Mouse (Mus musculus): ENCODE measurements at regions not wholly inside any gene's neighbourhood (a gene's known extent, or its start where the extent isn't known, plus 50 kb on each side); places are given as distances from the start of the nearest gene placed in this dataset.

- Histone ChIP-seq H3K4me3 (ENCODE audit: low read depth, low read length) (no peak overlapping the region), H3K27ac (ENCODE audit: low read depth, low read length) (no peak overlapping the region), H3K9me3 (ENCODE audit: low read length) (no peaks in the 10 kb centered on the region), H3K4me2 (ENCODE audit: low read depth) (no peak overlapping the region), H3K27me3 (ENCODE audit: insufficient read depth, low read length) (no peaks in the 10 kb centered on the region), H3K9ac (no peak overlapping the region), H3K36me3 (ENCODE audit: insufficient read depth) (no peaks in the 10 kb centered on the region), H3K4me1 (ENCODE audit: insufficient read depth) (no peaks in the 10 kb centered on the region)
- 72% methylated on average over 7 of the region's 7 CpGs for WGBS
- DNase-seq (no peak), ATAC-seq (no peak)
- no peak for TF ChIP-seq CTCF (IDR thresholded peaks at IDR 0.05; ENCODE audit: low read depth)
These were observed 414.1 kb upstream of the Zmiz1 start for GRCm38 (mm10) chr14:25044867-25045266.

GRCm38 (mm10) chr14:25050674-25051251 lies 408.2 kb upstream of the Zmiz1 start:
- WGBS: 56% methylated on average over 12 of the region's 12 CpGs
- Histone ChIP-seq H3K9me3 (ENCODE audit: low read length) (no peaks in the 10 kb centered on the region), H3K27ac (ENCODE audit: low read depth, low read length) (peak overlapping the region; percentile 75), H3K4me3 (ENCODE audit: low read depth, low read length) (no peak overlapping the region), H3K36me3 (ENCODE audit: insufficient read depth) (no peaks in the 10 kb centered on the region), H3K27me3 (ENCODE audit: insufficient read depth, low read length) (no peaks in the 10 kb centered on the region), H3K4me1 (ENCODE audit: insufficient read depth) (peaks cover 4% of the 10 kb centered on the region; the same call in 1 of the 2 replicates), H3K9ac (no peak overlapping the region), H3K4me2 (ENCODE audit: low read depth) (no peak overlapping the region)
- ATAC-seq: peak; percentile 74
- peak; percentile 48 for DNase-seq
- TF ChIP-seq CTCF (IDR thresholded peaks at IDR 0.05; ENCODE audit: low read depth): no peak

- ATAC-seq (no peak), DNase-seq (no peak)
- peaks cover 4% of the 10 kb centered on the region; the same call in 1 of the 2 replicates for H3K4me1 ChIP-seq (ENCODE audit: insufficient read depth)
These were observed 406.8 kb upstream of the Zmiz1 start for GRCm38 (mm10) chr14:25052175-25052574.

GRCm38 (mm10) chr14:25059351-25059750 lies 399.6 kb upstream of the Zmiz1 start:
- no peaks in the 10 kb centered on the region for H3K27me3 ChIP-seq (ENCODE audit: insufficient read depth, low read length)

More at GRCm38 (mm10) chr14:25052175-25052574, 406.8 kb upstream of the Zmiz1 start:
- no peak overlapping the region for H3K9ac ChIP-seq
- no peak overlapping the region for H3K4me2 ChIP-seq (ENCODE audit: low read depth)
- H3K9me3 ChIP-seq (ENCODE audit: low read length): no peaks in the 10 kb centered on the region
- no peak for TF ChIP-seq CTCF (IDR thresholded peaks at IDR 0.05; ENCODE audit: low read depth)
- no peak overlapping the region for H3K4me3 ChIP-seq (ENCODE audit: low read depth, low read length)
- no peak overlapping the region for H3K27ac ChIP-seq (ENCODE audit: low read depth, low read length)
- no peaks in the 10 kb centered on the region for H3K36me3 ChIP-seq (ENCODE audit: insufficient read depth)
- 76% methylated on average over 9 of the region's 9 CpGs for WGBS
- H3K27me3 ChIP-seq (ENCODE audit: insufficient read depth, low read length): no peaks in the 10 kb centered on the region

GRCm38 (mm10) chr14:25060285-25060684 lies 398.7 kb upstream of the Zmiz1 start:
- H3K4me2 ChIP-seq (ENCODE audit: low read depth): no peak overlapping the region
- H3K4me1 ChIP-seq (ENCODE audit: insufficient read depth): 0 out of 2 replicates have a peak, but pooled peaks cover 3% of the 10 kb centered on the region
- H3K9ac ChIP-seq: no peak overlapping the region
- H3K4me3 ChIP-seq (ENCODE audit: low read depth, low read length): no peak overlapping the region
- no peaks in the 10 kb centered on the region for H3K27me3 ChIP-seq (ENCODE audit: insufficient read depth, low read length)
- no peak for ATAC-seq
- no peak overlapping the region for H3K27ac ChIP-seq (ENCODE audit: low read depth, low read length)
- H3K9me3 ChIP-seq (ENCODE audit: low read length): no peaks in the 10 kb centered on the region
- 73% methylated on average over 7 of the region's 7 CpGs for whole genome bisulfite sequencing
- no peak for DNase-seq
- no peak for TF ChIP-seq CTCF (IDR thresholded peaks at IDR 0.05; ENCODE audit: low read depth)
- H3K36me3 ChIP-seq (ENCODE audit: insufficient read depth): no peaks in the 10 kb centered on the region

More at GRCm38 (mm10) chr14:25059351-25059750, 399.6 kb upstream of the Zmiz1 start:
- no peak for TF ChIP-seq CTCF (IDR thresholded peaks at IDR 0.05; ENCODE audit: low read depth)
- Histone ChIP-seq H3K4me1 (ENCODE audit: insufficient read depth) (no peaks in the 10 kb centered on the region), H3K4me3 (ENCODE audit: low read depth, low read length) (no peak overlapping the region), H3K9me3 (ENCODE audit: low read length) (no peaks in the 10 kb centered on the region), H3K36me3 (ENCODE audit: insufficient read depth) (no peaks in the 10 kb centered on the region), H3K27ac (ENCODE audit: low read depth, low read length) (no peak overlapping the region), H3K4me2 (ENCODE audit: low read depth) (no peak overlapping the region), H3K9ac (no peak overlapping the region)
- 82% methylated on average over 7 of the region's 7 CpGs for WGBS
- DNase-seq (no peak), ATAC-seq (no peak)

- Histone ChIP-seq H3K9ac (no peak overlapping the region), H3K4me1 (ENCODE audit: insufficient read depth) (0 out of 2 replicates have a peak, but pooled peaks cover 3% of the 10 kb centered on the region), H3K27me3 (ENCODE audit: insufficient read depth, low read length) (no peaks in the 10 kb centered on the region), H3K4me3 (ENCODE audit: low read depth, low read length) (no peak overlapping the region), H3K36me3 (ENCODE audit: insufficient read depth) (no peaks in the 10 kb centered on the region), H3K9me3 (ENCODE audit: low read length) (no peaks in the 10 kb centered on the region), H3K27ac (ENCODE audit: low read depth, low read length) (no peak overlapping the region), H3K4me2 (ENCODE audit: low read depth) (no peak overlapping the region)
- TF ChIP-seq CTCF (IDR thresholded peaks at IDR 0.05; ENCODE audit: low read depth): no peak
- no peak for ATAC-seq
- no peak for DNase-seq
- 78% methylated on average over 5 of the region's 5 CpGs for WGBS
These were observed 395.9 kb upstream of the Zmiz1 start for GRCm38 (mm10) chr14:25063090-25063489.

- Histone ChIP-seq H3K4me1 (ENCODE audit: insufficient read depth) (0 out of 2 replicates have a peak, but pooled peaks cover 3% of the 10 kb centered on the region), H3K27ac (ENCODE audit: low read depth, low read length) (no peak overlapping the region), H3K9ac (no peak overlapping the region), H3K9me3 (ENCODE audit: low read length) (no peaks in the 10 kb centered on the region), H3K4me2 (ENCODE audit: low read depth) (no peak overlapping the region), H3K27me3 (ENCODE audit: insufficient read depth, low read length) (no peaks in the 10 kb centered on the region), H3K36me3 (ENCODE audit: insufficient read depth) (no peaks in the 10 kb centered on the region), H3K4me3 (ENCODE audit: low read depth, low read length) (no peak overlapping the region)
- TF ChIP-seq CTCF (IDR thresholded peaks at IDR 0.05; ENCODE audit: low read depth): no peak
- ATAC-seq (no peak), DNase-seq (no peak)
- 40% methylated on average over 8 of the region's 8 CpGs for WGBS
These were observed 394.6 kb upstream of the Zmiz1 start for GRCm38 (mm10) chr14:25064190-25064947.

Measured in forebrain, postnatal 0 days (tissue).